Mouse (Mus musculus) ES-E14 (cell line): ENCODE data around the gene Polr2j.

Experiments
- CHD2 ChIP-seq: IDR thresholded peaks from 2 replicates; pipeline ENCODE4 v1.6.1; 2014; ENCODE audit warnings: mild to moderate bottlenecking, low read depth, low read length, inconsistent platforms
- ZC3H11A ChIP-seq: IDR thresholded peaks from 2 replicates; pipeline ENCODE4 v1.6.1; 2012; ENCODE audit warnings: low read depth, mild to moderate bottlenecking, inconsistent platforms, low read length, borderline replicate concordance
- ZNF384 ChIP-seq: IDR thresholded peaks from 2 replicates; pipeline ENCODE4 v1.6.1; 2012; ENCODE audit warnings: low read depth, low read length, inconsistent platforms

DNA sequence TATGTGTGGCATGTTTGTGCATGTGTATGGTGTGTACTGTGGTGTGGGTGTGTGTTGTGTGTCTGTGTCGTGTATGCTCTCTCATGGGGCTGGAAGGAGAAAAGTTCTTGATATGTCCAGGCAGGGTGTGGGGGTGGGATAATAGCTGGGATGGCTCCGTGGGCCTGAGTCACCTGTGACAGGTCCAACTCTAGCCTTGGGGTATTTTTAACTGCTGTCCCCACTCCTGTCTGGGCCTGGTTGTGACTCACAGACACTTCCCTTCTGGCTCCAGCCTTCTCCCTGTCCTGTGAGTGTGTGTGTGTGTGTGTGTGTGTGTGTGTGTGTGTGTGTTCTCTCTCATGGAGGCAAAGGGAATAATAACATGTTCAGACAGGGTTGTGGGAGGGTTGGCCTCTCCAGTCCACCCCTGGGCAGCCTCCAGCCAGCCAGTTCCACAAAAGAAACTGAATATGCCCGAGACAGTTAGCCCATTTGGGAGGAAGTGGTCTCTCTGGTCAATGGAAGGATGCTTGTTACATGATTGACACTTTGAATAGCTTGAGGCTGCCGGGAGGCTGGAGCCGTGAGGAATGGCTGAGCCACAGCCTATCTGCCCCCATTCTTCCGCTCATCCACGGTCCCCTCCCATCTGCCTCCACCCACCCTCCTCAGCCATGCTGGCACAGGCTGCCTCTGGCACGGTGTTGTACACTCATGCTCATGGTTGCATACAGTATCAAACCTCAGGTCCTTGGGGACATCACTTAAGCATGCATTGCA is 22.0 kb upstream of the Polr2j start:
- TF ChIP-seq CHD2 (no peak), ZC3H11A (no peak), ZNF384 (no peak)
